Mouse (Mus musculus) bone marrow, adult 2 months (tissue): ENCODE data around the gene Pde4d.

Experiments used
- CTCF ChIP-seq: fragments of 200-500 bp; IDR thresholded peaks from 2 replicates; pipeline ENCODE4 v1.5.1; 2011; ENCODE audit warnings: low read length, control low read depth; ENCODE audit not compliant: control insufficient read depth, insufficient read depth
- POLR2A ChIP-seq: fragments of 200-500 bp; IDR thresholded peaks from 2 replicates; pipeline ENCODE4 v1.6.1; 2011; ENCODE audit warnings: low read depth, mild to moderate bottlenecking, control low read depth, low read length, borderline replicate concordance; ENCODE audit not compliant: control insufficient read depth

DNA sequence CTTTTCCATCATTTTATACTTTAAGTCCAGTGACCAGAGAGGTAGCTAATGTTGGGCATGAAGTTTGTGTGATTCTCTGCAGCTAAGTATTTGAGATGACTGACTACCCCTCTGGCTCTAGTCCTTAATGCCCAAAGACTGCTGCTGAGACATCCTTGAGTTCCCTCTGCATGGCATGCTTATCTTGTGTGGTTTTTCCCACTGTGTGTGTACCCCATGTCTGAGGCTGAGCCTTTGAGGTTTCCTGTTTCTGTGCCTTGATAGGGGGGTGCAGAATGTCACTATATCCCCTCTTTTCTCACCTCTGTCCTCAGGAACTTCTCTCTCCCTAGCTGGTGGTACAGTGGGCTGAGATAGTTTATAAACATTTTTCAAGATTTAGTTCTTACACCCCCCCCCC lies 14.1 kb upstream of the Pde4d start:
- TF ChIP-seq CTCF (no peak), POLR2A (no peak)
